Mouse (Mus musculus) E14TG2a.4 (cell line): ENCODE results near the gene Gm3646.

Experiments
- H3K27me3 ChIP-seq: 2 replicates; pipeline ENCODE4 v1.6.1; 2014; ENCODE audit warnings: low read length, control low read depth; ENCODE audit not compliant: insufficient read depth
- H3K36me3 ChIP-seq: 2 replicates; pipeline ENCODE4 v1.6.1; 2014; ENCODE audit warnings: low read length, control low read depth; ENCODE audit not compliant: insufficient read depth
- H3K4me1 ChIP-seq: replicated peaks from 2 replicates; pipeline ENCODE4 v1.6.1; 2014; ENCODE audit warnings: low read depth, low read length, control low read depth
- H3K4me3 ChIP-seq: replicated peaks from 2 replicates; pipeline ENCODE4 v1.5.1; 2014; ENCODE audit warnings: mild to moderate bottlenecking, low read length
- H3K9me3 ChIP-seq: 2 replicates; pipeline ENCODE4 v1.6.1; 2014; ENCODE audit warnings: low read length, control low read depth
- CTCF ChIP-seq: conservative IDR thresholded peaks from 2 replicates; pipeline ENCODE4 v1.5.1; 2014; ENCODE audit warnings: low read length
- NANOG ChIP-seq: IDR thresholded peaks from 2 replicates; pipeline ENCODE4 v1.6.1; 2014; ENCODE audit warnings: borderline replicate concordance, low read length, mixed read lengths
- POU5F1 ChIP-seq: IDR thresholded peaks from 2 replicates; pipeline ENCODE4 v1.6.1; 2014; ENCODE audit warnings: low read length, borderline replicate concordance

Gene Gm3646

DNA sequence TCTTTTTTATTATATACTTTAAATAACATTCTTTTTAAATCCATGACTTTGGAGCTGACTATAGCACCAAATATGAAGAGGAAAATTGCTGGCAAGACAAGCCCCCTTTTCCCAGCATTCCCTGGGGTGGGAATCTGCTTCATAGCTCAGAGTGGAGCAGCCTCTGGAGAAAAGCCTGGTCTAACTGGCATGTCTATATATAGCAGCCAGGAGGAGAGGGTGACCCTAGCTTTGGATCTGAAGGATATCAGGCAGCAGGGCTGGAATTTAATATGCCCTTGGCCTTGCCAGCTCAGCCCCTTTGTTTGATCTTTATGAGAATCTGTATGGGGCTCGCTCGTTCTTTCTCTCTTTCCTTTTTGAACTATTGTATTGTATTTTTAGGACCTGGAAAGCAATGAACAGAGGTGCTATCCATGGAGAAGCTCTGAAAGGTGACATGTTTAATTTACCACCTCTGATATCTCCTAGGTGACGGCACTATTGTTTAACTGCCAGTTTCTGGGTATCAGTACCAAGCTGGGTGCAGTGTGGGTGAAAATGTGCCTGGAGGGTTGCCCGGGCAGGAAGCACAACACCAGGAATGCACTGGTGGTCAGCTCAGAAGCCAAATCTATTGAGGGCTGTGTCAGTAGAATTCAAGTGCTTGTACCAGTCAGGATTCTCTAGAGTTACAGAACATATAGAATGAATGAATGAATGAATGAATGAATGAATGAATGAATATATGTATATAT is at the start of gene Gm3646:
Gene Gm3646, minus strand, starts transcription at position 90 of the 737 bp plus-strand sequence.
- TF ChIP-seq CTCF (no peak), NANOG (no peak), POU5F1 (no peak)
- Histone ChIP-seq H3K36me3 (no peaks in the 10 kb centered on the region), H3K4me3 (no peak within 1 kb of the TSS), H3K9me3 (peaks cover 5% of the 10 kb centered on the region; the same call in 1 of the 2 replicates), H3K4me1 (no peaks in the 10 kb centered on the region), H3K27me3 (no peaks in the 10 kb centered on the region; the same call in 1 of the 2 replicates)

DNA sequence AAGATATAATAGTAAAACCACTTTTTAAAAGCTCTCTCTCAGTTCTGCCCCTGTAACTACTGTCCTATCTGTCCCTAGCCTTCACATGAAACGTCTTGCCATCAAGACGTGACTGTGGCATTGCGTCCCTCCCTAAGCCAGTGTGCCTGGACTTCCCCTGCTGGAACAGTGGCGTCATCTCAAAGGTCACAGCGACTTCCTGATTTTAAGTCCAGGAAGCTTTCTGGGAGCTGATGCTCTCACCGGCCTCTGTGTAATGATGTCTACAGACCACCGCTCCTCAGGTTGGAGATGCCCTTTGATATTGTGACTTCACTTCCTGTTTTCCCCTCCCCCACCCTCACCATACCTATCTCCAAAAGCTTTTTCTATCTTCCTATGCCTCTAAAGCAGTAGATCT is 41.9 kb upstream of the Gm3646 start:
- Histone ChIP-seq H3K36me3 (no peaks in the 10 kb centered on the region), H3K4me3 (no peak overlapping the region)

DNA sequence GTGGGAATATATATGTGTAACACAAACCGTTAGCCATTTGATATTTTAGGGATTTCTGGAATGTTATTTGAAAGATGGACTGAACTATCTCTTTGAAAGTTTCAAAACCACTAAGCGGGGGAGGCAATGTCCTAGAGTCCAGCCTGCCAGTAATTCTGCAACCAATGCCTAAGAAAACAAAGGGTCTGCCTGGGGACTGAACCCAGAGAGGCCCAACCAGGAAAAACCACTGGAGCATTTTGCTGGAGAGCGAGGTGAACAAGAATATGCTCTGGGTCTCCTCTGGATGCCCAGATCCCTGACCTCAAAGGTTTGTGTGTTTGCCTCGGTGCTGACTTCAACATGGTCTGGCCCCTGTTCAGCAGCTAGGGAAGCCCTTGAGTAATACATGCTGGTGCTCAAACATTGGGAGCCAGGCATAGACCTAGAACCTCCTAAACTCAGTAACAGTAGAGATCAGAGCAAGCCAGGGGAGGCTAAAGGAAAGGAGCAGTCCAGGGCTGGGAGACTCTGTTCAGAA is 41.0 kb upstream of the Gm3646 start:
- H3K4me1 ChIP-seq = peaks cover 8% of the 10 kb centered on the region
- TF ChIP-seq POU5F1 = no peak
- TF ChIP-seq CTCF = no peak
- no peak for TF ChIP-seq NANOG
- no peaks in the 10 kb centered on the region for H3K36me3 ChIP-seq
- H3K27me3 ChIP-seq = 0 out of 2 replicates have a peak, but pooled peaks cover 2% of the 10 kb centered on the region
- no peak overlapping the region for H3K4me3 ChIP-seq
- no peaks in the 10 kb centered on the region for H3K9me3 ChIP-seq

More for the DNA sequence above, 41.9 kb upstream of the Gm3646 start:
- H3K27me3 ChIP-seq = 0 out of 2 replicates have a peak, but pooled peaks cover 2% of the 10 kb centered on the region
- peaks cover 17% of the 10 kb centered on the region for H3K4me1 ChIP-seq
- H3K9me3 ChIP-seq = no peaks in the 10 kb centered on the region
- TF ChIP-seq NANOG = no peak
- TF ChIP-seq CTCF = no peak
- TF ChIP-seq POU5F1 = no peak

DNA sequence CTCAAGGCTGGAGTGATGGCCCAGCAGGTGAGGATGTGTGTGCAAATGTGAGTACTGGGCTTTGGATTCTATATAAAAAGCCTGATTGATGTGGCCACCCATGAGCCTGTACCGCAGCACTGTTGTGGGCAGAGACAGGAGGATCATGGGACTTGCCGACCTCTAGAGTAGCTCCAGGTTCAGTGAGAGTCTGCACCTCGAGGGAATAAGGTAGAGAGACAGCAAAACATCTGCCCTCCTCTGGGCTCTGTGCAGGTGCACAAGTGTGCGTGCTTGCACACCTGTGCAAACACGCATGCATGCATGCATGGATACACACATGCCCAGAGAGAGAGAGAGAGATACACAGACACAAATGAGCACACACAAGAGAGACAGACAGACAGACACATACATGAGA is 38.2 kb upstream of the Gm3646 start:
- Histone ChIP-seq H3K27me3 (0 out of 2 replicates have a peak, but pooled peaks cover 2% of the 10 kb centered on the region), H3K9me3 (no peaks in the 10 kb centered on the region), H3K4me1 (peaks cover 15% of the 10 kb centered on the region), H3K36me3 (no peaks in the 10 kb centered on the region), H3K4me3 (no peak overlapping the region)
- TF ChIP-seq POU5F1 (no peak), NANOG (no peak), CTCF (no peak)

DNA sequence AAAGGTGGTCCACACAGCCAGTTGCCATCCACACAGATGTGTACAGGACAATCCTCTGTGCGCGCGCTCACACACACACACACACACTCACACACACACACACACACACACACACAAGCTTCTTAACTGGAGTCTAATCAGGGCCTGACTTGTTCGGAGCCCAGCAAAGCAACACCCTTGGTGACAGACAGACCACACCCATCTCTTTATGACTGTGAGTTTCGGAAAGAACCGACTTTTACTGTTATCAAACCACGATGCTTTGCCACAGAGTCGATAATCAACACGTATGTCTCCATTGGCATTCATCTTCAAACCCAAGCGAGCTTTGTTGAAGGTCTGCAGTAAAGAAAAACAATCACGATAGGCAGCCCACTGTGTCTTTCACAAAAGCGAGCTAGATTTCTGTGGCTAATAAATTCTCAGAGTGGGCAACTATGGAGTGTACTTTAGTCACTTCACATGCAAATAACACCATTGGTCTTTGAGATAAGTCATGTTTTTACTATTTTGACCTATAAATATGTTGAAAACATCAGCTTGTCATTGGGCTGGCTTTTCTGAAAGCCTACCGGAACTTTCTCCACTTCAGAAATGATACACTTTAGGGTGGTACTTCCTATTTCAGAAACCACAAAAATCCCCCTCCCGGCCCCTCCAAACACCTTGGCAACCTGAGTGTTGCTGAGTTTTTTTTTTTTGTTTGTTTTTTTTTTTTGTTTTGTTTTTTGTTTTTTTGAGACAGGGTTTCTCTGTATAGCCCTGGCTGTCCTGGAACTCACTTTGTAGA is 37.3 kb upstream of the Gm3646 start:
- peaks cover 15% of the 10 kb centered on the region for H3K4me1 ChIP-seq
- H3K9me3 ChIP-seq = no peaks in the 10 kb centered on the region
- no peak overlapping the region for H3K4me3 ChIP-seq
- no peaks in the 10 kb centered on the region for H3K36me3 ChIP-seq
- TF ChIP-seq NANOG (no peak), POU5F1 (no peak), CTCF (no peak)
- H3K27me3 ChIP-seq = 0 out of 2 replicates have a peak, but pooled peaks cover 2% of the 10 kb centered on the region

DNA sequence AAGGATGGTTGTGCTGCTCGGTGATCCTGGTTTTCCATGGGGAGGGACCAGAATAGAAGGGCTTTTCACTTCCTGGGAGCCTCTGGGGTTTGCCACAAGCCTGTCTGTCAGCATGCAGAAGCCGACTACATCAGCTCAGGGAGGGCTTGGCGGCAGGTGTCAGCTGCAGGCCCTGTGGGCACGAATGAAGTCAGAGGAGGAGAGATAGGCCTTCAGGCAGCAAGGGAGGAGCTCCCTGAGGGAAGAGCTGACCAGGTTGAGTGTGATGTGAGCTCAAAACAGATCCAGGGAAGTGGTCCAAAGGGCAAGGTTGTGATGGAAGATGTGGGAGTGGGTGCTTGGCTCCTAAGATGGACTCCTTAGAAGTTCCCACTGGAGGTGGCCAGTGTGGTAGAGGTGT is 35.7 kb upstream of the Gm3646 start:
- Histone ChIP-seq H3K4me3 (no peak overlapping the region), H3K9me3 (no peaks in the 10 kb centered on the region), H3K4me1 (peaks cover 15% of the 10 kb centered on the region), H3K36me3 (no peaks in the 10 kb centered on the region), H3K27me3 (peaks cover 5% of the 10 kb centered on the region; the same call in 1 of the 2 replicates)
- TF ChIP-seq POU5F1 (no peak), CTCF (no peak)

DNA sequence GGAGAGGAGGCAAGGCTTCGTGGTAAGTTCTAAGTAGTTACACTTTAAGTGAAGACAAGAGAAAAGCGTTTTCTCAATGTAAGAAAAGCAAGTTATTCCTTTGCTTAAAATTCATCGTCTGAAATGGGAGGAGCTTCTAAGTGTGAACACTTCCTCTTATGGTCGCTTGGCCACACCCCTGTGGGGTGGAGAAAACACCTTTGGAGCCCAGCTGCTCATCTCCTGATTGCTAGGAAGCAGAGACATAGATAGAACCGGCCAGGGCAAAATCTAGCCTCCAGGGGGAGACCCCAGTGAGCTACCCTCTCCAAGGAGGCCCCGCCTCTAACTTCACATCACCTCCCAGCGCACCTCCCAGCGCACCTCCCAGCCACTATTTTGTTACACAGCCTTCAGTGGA is 34.7 kb upstream of the Gm3646 start:
- Histone ChIP-seq H3K4me3 (no peak overlapping the region), H3K27me3 (peaks cover 5% of the 10 kb centered on the region; the same call in 1 of the 2 replicates), H3K9me3 (no peaks in the 10 kb centered on the region), H3K4me1 (peaks cover 15% of the 10 kb centered on the region), H3K36me3 (no peaks in the 10 kb centered on the region)
- no peak for TF ChIP-seq CTCF
- no peak for TF ChIP-seq NANOG
- TF ChIP-seq POU5F1 = no peak

DNA sequence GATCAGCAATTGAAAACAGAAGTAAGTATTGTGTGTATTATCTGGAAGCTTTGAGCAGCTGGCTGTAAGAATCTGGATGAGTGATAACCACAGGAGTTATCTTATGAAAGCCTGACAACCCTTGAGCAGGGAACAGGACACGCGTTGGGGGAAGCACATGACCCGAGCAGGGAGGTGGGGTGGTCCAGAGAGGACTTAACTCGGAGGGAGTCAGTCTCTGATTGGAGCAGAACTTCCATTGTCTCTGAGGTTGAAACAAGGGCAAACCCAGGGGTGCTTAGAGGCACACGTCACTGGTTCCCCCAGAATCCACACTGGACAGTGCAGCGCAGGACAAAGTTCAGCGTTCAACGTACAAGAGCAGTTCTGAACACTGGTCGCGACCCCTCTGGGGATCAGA is 34.1 kb upstream of the Gm3646 start:
- Histone ChIP-seq H3K4me1 (peaks cover 15% of the 10 kb centered on the region), H3K4me3 (no peak overlapping the region), H3K27me3 (peaks cover 9% of the 10 kb centered on the region; the same call in 1 of the 2 replicates), H3K9me3 (no peaks in the 10 kb centered on the region; the same call in 1 of the 2 replicates), H3K36me3 (no peaks in the 10 kb centered on the region)
- TF ChIP-seq NANOG (no peak), CTCF (no peak), POU5F1 (no peak)
